Mouse (Mus musculus) liver, adult 2 months (tissue): Measurements from ENCODE around the gene Gm20696. TPM values are rescaled to one million over a fixed set of nuclear protein-coding genes. Genes with fewer than 3 reads are reported as not detected.
A peak's percentile ranks its signal among the peaks of the same experiment; 100 is the strongest.

Source experiments
- DNase-seq: peaks from one replicate; pipeline ENCODE4 v3.0.0-alpha.2; 2011; ENCODE audit warnings: low read depth, low spot score; ENCODE audit errors: extremely low read depth
- H3K27ac ChIP-seq: fragments of 200-500 bp; replicated peaks from 2 replicates; pipeline ENCODE4 v1.5.1; 2012; ENCODE audit warnings: low read depth, mild to moderate bottlenecking, control low read depth, inconsistent platforms, low read length; ENCODE audit not compliant: insufficient read depth
- H3K27me3 ChIP-seq: fragments of 200-500 bp; 2 replicates; pipeline ENCODE4 v1.6.1; 2012; ENCODE audit warnings: mild to moderate bottlenecking, moderate library complexity, low read length, inconsistent platforms; ENCODE audit not compliant: control insufficient read depth, insufficient read depth
- H3K36me3 ChIP-seq: fragments of 200-500 bp; 2 replicates; pipeline ENCODE4 v1.6.1; 2012; ENCODE audit warnings: low read length, inconsistent platforms; ENCODE audit not compliant: control insufficient read depth, insufficient read depth
- H3K4me1 ChIP-seq: fragments of 200-500 bp; 2 replicates; pipeline ENCODE4 v1.6.1; 2011; ENCODE audit warnings: low read length; ENCODE audit not compliant: control insufficient read depth, insufficient read depth
- H3K4me3 ChIP-seq: fragments of 200-500 bp; 2 replicates; pipeline ENCODE4 v1.5.1; 2011; ENCODE audit warnings: low read depth, mild to moderate bottlenecking, control low read depth, low read length, moderate library complexity; ENCODE audit not compliant: insufficient read depth
- H3K79me2 ChIP-seq: fragments of 200-500 bp; 2 replicates; pipeline ENCODE4 v1.6.1; 2012; ENCODE audit warnings: inconsistent platforms, mild to moderate bottlenecking, low read length, moderate library complexity; ENCODE audit not compliant: control insufficient read depth, insufficient read depth
- H3K9ac ChIP-seq: fragments of 200-500 bp; 2 replicates; pipeline ENCODE4 v1.6.1; 2012; ENCODE audit warnings: low read depth, mild to moderate bottlenecking, control low read depth, inconsistent platforms, low read length
- CTCF ChIP-seq: fragments of 200-500 bp; IDR thresholded peaks from 2 replicates; pipeline ENCODE4 v1.5.1; 2011; ENCODE audit warnings: low read depth, low read length, control low read depth
- POLR2A ChIP-seq: fragments of 200-500 bp; IDR thresholded peaks from 2 replicates; pipeline ENCODE4 v1.6.1; 2011; ENCODE audit warnings: low read length, control low read depth; ENCODE audit not compliant: insufficient read depth; ENCODE audit errors: extremely low read depth
- WGBS: fragments of 180-500 bp; shearing (Covaris S2); methylation state at CpG from one replicate; pipeline ENCODE4 v1.1.7; 2018; 5-methylcytosine and 5-hydroxymethylcytosine counted together
- polyA plus RNA-seq: library from polyadenylated mRNA; depleted of rRNA; stranded (reverse); fragments of >200 nt; gene quantifications from 2 replicates; pipeline ENCODE4 v1.2.3, GENCODE M21; 2012
- total RNA-seq: library from RNA; depleted of rRNA; stranded (reverse); fragments of >200 nt; gene quantifications from 2 replicates; pipeline ENCODE4 v1.2.3, GENCODE M21; 2014

Gm20696 gene
- total and polyA plus RNA-seq, 2 experiments: 0.26 to 6.5 TPM

DNA sequence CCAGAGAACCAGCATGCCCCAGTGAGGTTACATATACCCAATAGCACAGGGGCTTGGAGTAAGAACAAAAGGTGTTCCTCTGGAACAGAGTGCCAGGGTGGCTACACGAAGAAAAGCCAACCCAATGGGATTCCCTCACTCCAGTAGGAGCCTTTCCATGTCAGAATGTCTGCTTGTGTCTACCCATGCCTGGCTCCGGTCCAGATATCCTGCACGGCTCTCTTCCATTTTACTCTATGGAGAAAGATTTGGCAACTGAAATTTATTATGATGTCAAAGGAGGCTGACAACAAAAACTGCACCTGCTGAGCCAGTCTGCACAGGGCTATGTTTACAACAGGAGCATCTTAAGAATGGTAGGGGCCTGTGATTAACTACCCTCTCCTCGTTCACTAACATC lies 377.4 kb downstream of the Gm20696 start:
- no peak for DNase-seq
- no peak for TF ChIP-seq POLR2A
- TF ChIP-seq CTCF: no peak
- H3K9ac ChIP-seq: no peak overlapping the region
- peaks cover 14% of the 10 kb centered on the region; the same call in 1 of the 2 replicates for H3K79me2 ChIP-seq
- no peak overlapping the region for H3K27ac ChIP-seq
- 74% methylated on average over 4 of the region's 4 CpGs for WGBS
- H3K4me3 ChIP-seq: no peak overlapping the region
- H3K4me1 ChIP-seq: no peaks in the 10 kb centered on the region
- no peaks in the 10 kb centered on the region for H3K36me3 ChIP-seq
- H3K27me3 ChIP-seq: no peaks in the 10 kb centered on the region

- H3K27me3 ChIP-seq: no peaks in the 10 kb centered on the region
- no peak overlapping the region for H3K9ac ChIP-seq
- no peak for TF ChIP-seq CTCF
- no peak for TF ChIP-seq POLR2A
- H3K4me3 ChIP-seq: no peak overlapping the region
- peaks cover 4% of the 10 kb centered on the region; the same call in 1 of the 2 replicates for H3K4me1 ChIP-seq
- no peaks in the 10 kb centered on the region for H3K36me3 ChIP-seq
- peaks cover 13% of the 10 kb centered on the region; the same call in 1 of the 2 replicates for H3K79me2 ChIP-seq
- no peak overlapping the region for H3K27ac ChIP-seq
- DNase-seq: no peak
- 62% methylated on average over 3 of the region's 3 CpGs for WGBS
Measured at GRCm38 (mm10) chr6:99285026-99285425, 381.6 kb downstream of the Gm20696 start.

DNA sequence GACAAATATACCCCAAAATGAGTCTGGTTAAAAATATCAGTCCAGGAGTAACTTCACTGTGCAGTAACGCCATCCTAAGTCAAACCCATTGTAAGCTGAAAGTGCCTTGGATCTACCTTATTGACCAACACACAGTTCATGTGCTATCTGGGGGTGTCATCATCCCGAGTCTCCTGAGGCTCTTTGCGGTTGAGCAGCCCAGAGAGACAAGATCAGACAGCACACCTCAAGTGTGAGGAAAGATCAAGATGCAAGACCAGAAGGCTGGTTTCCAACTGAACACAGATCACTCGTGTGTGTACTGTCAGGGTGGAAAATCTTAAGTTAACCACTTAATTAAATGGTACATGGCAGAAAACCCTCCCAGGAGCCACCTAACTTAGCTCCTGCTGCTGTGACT lies 382.6 kb downstream of the Gm20696 start:
- DNase-seq: no peak
- H3K4me1 ChIP-seq: peaks cover 4% of the 10 kb centered on the region; the same call in 1 of the 2 replicates
- H3K36me3 ChIP-seq: no peaks in the 10 kb centered on the region
- no peak overlapping the region for H3K4me3 ChIP-seq
- no peaks in the 10 kb centered on the region for H3K27me3 ChIP-seq
- peaks cover 13% of the 10 kb centered on the region; the same call in 1 of the 2 replicates for H3K79me2 ChIP-seq
- no peak overlapping the region for H3K9ac ChIP-seq
- 88% methylated on average over 4 of the region's 4 CpGs for whole genome bisulfite sequencing
- no peak overlapping the region for H3K27ac ChIP-seq
- TF ChIP-seq CTCF: no peak
- TF ChIP-seq POLR2A: no peak

- no peak overlapping the region for H3K27ac ChIP-seq
- H3K36me3 ChIP-seq: no peaks in the 10 kb centered on the region
- no peaks in the 10 kb centered on the region for H3K27me3 ChIP-seq
- no peak overlapping the region for H3K9ac ChIP-seq
- DNase-seq: no peak
- peaks cover 9% of the 10 kb centered on the region; the same call in 1 of the 2 replicates for H3K79me2 ChIP-seq
- peaks cover 4% of the 10 kb centered on the region; the same call in 1 of the 2 replicates for H3K4me1 ChIP-seq
- no peak overlapping the region for H3K4me3 ChIP-seq
- TF ChIP-seq CTCF (no peak), POLR2A (no peak)
- 90% methylated on average over 15 of the region's 15 CpGs for WGBS
Measured at GRCm38 (mm10) chr6:99282866-99283657, 383.5 kb downstream of the Gm20696 start.

DNA sequence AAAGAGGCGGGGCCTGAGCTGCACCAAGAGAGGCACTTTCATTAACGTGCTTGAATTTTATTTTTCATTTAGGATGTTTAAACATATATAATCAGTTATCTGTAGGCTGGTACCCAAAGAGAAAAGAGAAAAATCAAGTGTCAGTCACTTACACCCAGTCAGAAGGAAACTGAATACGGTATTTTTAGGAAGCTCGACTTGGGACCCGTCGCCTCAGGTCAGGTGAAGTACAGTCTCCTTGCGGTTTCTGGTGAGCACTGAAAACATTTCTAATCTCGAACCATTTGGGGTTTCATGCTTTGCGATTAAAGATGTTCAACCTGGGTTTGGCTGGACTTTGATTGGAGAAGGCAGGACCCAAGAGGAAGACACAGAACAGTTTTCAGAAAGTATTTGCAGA lies 385.2 kb downstream of the Gm20696 start:
- H3K4me3 ChIP-seq: no peak overlapping the region
- H3K9ac ChIP-seq: no peak overlapping the region
- 90% methylated on average over 9 of the region's 9 CpGs for WGBS
- no peak overlapping the region for H3K27ac ChIP-seq
- H3K27me3 ChIP-seq: no peaks in the 10 kb centered on the region
- no peak for DNase-seq
- H3K36me3 ChIP-seq: no peaks in the 10 kb centered on the region
- peaks cover 8% of the 10 kb centered on the region for H3K4me1 ChIP-seq
- 0 out of 2 replicates have a peak, but pooled peaks cover 9% of the 10 kb centered on the region for H3K79me2 ChIP-seq
- no peak for TF ChIP-seq CTCF
- TF ChIP-seq POLR2A: no peak

DNA sequence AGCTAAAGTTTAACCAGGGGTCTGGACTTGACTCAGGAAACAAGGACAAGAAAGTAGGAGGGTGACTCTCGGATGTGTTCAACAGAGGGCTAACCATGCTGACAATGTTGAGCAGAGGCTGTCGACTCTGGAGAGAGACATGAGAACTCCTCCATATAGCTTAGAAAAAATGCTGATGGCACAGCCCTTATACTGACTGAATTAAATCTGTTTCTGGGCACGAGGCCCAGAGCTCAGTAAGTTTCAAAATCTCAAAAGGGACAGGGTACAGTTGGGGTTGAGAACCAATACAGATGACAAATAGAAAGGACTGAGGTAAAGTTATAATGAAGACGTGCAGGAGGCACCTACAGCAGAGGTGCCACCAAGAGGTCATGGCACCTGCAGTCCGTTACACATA lies 386.0 kb downstream of the Gm20696 start:
- DNase-seq: peak; percentile 70
- WGBS: 22% methylated on average over 5 of the region's 5 CpGs
- Histone ChIP-seq H3K4me1 (peaks cover 13% of the 10 kb centered on the region), H3K36me3 (no peaks in the 10 kb centered on the region), H3K9ac (no peak overlapping the region), H3K27ac (peak overlapping the region; percentile 31; the same call in 1 of the 2 replicates), H3K79me2 (0 out of 2 replicates have a peak, but pooled peaks cover 7% of the 10 kb centered on the region), H3K27me3 (no peaks in the 10 kb centered on the region), H3K4me3 (no peak overlapping the region)
- TF ChIP-seq CTCF: no peak
- no peak for TF ChIP-seq POLR2A
